Mouse (Mus musculus) embryonic facial prominence, embryonic 13.5 days (tissue): Measurements from ENCODE around the gene Asxl1. TPM values are rescaled to one million over a fixed set of nuclear protein-coding genes. Genes with fewer than 3 reads are reported as not detected.

Source experiments
- ATAC-seq: fragments of 200-750 bp; cut with Nextera tagmentation; 2 replicates; pipeline ENCODE4 v1.8.0; 2017; ENCODE audit warnings: low read depth; ENCODE audit not compliant: insufficient number of reproducible peaks, insufficient read depth, low FRiP score, low TSS enrichment
- H3K27ac ChIP-seq: fragments of 300-500 bp; sonication (generic); 2 replicates; pipeline ENCODE4 v1.5.1; 2015; ENCODE audit warnings: moderate library complexity, mild to moderate bottlenecking, inconsistent platforms
- H3K27me3 ChIP-seq: fragments of 300-500 bp; sonication (generic); 2 replicates; pipeline ENCODE4 v1.6.1; 2015; ENCODE audit warnings: mild to moderate bottlenecking, inconsistent platforms
- H3K36me3 ChIP-seq: fragments of 300-500 bp; sonication (generic); 2 replicates; pipeline ENCODE4 v1.6.1; 2015; ENCODE audit warnings: mild to moderate bottlenecking, inconsistent platforms
- H3K4me1 ChIP-seq: fragments of 300-500 bp; sonication (generic); 2 replicates; pipeline ENCODE4 v1.6.1; 2015; ENCODE audit warnings: inconsistent platforms
- H3K4me2 ChIP-seq: fragments of 300-500 bp; sonication (generic); 2 replicates; pipeline ENCODE4 v1.6.1; 2015; ENCODE audit warnings: moderate library complexity, mild to moderate bottlenecking, inconsistent platforms
- H3K4me3 ChIP-seq: fragments of 300-500 bp; sonication (generic); 2 replicates; pipeline ENCODE4 v1.5.1; 2015; ENCODE audit warnings: mild to moderate bottlenecking, inconsistent platforms
- H3K9ac ChIP-seq: fragments of 300-500 bp; sonication (generic); 2 replicates; pipeline ENCODE4 v1.6.1; 2015; ENCODE audit warnings: mild to moderate bottlenecking, inconsistent platforms
- H3K9me3 ChIP-seq: fragments of 300-500 bp; sonication (generic); 2 replicates; pipeline ENCODE4 v1.6.1; 2016; ENCODE audit warnings: inconsistent platforms
- WGBS: fragments of 180-500 bp; shearing (Covaris S2); methylation state at CpG from one replicate; pipeline ENCODE4 v1.1.7; 2015; ENCODE audit warnings: mixed read lengths; 5-methylcytosine and 5-hydroxymethylcytosine counted together
- polyA plus RNA-seq: library from polyadenylated mRNA; unstranded; fragments of >200 nt; fragmentation: Nextera tagmentation; extraction: Ambion mirVana; gene quantifications from 2 replicates; pipeline ENCODE4 v1.2.1, GENCODE M21; 2015

The Asxl1 gene
- polyA plus RNA-seq, 1 experiment from 2014 or later: 14.5 TPM

GRCm38 (mm10) chr2:153418381-153418780, 72.8 kb downstream of the Asxl1 start:
- ATAC-seq: no peak

GRCm38 (mm10) chr2:153421233-153421632, 75.6 kb downstream of the Asxl1 start:
- Histone ChIP-seq H3K4me1 (peaks cover 32% of the 10 kb centered on the region), H3K27me3 (no peaks in the 10 kb centered on the region), H3K9ac (no peak overlapping the region), H3K9me3 (no peaks in the 10 kb centered on the region), H3K27ac (no peak overlapping the region), H3K4me3 (no peak overlapping the region), H3K4me2 (no peak overlapping the region), H3K36me3 (peaks cover 68% of the 10 kb centered on the region)
- ATAC-seq: no peak

More at GRCm38 (mm10) chr2:153418381-153418780, 72.8 kb downstream of the Asxl1 start:
- H3K27ac ChIP-seq: no peak overlapping the region
- 100% methylated on average over 1 of the region's 1 CpGs for WGBS
- peaks cover 76% of the 10 kb centered on the region for H3K36me3 ChIP-seq
- H3K4me1 ChIP-seq: peaks cover 14% of the 10 kb centered on the region
- H3K9ac ChIP-seq: no peak overlapping the region
- H3K4me3 ChIP-seq: no peak overlapping the region
- H3K9me3 ChIP-seq: no peaks in the 10 kb centered on the region
- no peak overlapping the region for H3K4me2 ChIP-seq
- H3K27me3 ChIP-seq: no peaks in the 10 kb centered on the region

GRCm38 (mm10) chr2:153422051-153422450, 76.4 kb downstream of the Asxl1 start:
- Histone ChIP-seq H3K36me3 (peaks cover 61% of the 10 kb centered on the region), H3K4me1 (peaks cover 35% of the 10 kb centered on the region), H3K4me2 (no peak overlapping the region), H3K4me3 (no peak overlapping the region), H3K9ac (no peak overlapping the region), H3K27ac (no peak overlapping the region), H3K9me3 (no peaks in the 10 kb centered on the region), H3K27me3 (no peaks in the 10 kb centered on the region)
- peak; percentile 17; the same call in 1 of the 2 replicates for ATAC-seq
- WGBS: 39% methylated on average over 5 of the region's 5 CpGs

GRCm38 (mm10) chr2:153423113-153423512, 77.5 kb downstream of the Asxl1 start:
- Histone ChIP-seq H3K9ac (no peak overlapping the region; the same call in 1 of the 2 replicates), H3K4me1 (peaks cover 40% of the 10 kb centered on the region), H3K4me3 (no peak overlapping the region), H3K36me3 (peaks cover 54% of the 10 kb centered on the region), H3K27ac (no peak overlapping the region), H3K4me2 (no peak overlapping the region), H3K27me3 (no peaks in the 10 kb centered on the region), H3K9me3 (no peaks in the 10 kb centered on the region)
- 74% methylated on average over 3 of the region's 3 CpGs for WGBS
- no peak for ATAC-seq

DNA sequence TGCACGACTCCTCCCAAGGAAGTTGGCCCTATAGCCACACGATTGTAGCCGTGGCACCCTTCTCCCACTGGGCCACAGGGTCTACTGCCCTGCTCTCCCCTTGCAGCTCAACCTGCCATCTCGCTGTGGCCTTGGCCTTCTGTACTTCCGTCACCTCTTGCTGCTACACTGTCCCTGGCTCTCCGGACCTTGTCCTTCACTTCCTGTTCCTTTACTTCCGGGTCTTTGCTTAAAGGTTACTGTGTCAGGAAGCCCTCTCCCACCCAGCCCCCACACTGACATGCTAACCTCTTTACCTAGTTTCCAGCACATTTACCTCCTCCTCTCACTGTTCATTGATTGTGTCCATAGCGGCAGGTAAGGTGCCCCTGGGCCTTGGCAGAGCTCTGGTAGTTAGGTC, 78.9 kb downstream of the Asxl1 start:
- Histone ChIP-seq H3K36me3 (peaks cover 54% of the 10 kb centered on the region), H3K4me3 (no peak overlapping the region), H3K4me2 (no peak overlapping the region), H3K27ac (no peak overlapping the region), H3K27me3 (no peaks in the 10 kb centered on the region), H3K9ac (no peak overlapping the region), H3K4me1 (peaks cover 40% of the 10 kb centered on the region), H3K9me3 (no peaks in the 10 kb centered on the region)
- 67% methylated on average over 8 of the region's 8 CpGs for WGBS
- no peak for ATAC-seq

GRCm38 (mm10) chr2:153425124-153425844, 79.7 kb downstream of the Asxl1 start:
- no peak overlapping the region for H3K9ac ChIP-seq
- no peak overlapping the region for H3K4me2 ChIP-seq
- 0 out of 2 replicates have a peak overlapping the region, but pooled peaks have one; percentile 76 for H3K27ac ChIP-seq
- H3K4me1 ChIP-seq: peaks cover 40% of the 10 kb centered on the region
- no peaks in the 10 kb centered on the region for H3K27me3 ChIP-seq
- WGBS: 81% methylated on average over 4 of the region's 4 CpGs
- no peak overlapping the region for H3K4me3 ChIP-seq
- H3K9me3 ChIP-seq: no peaks in the 10 kb centered on the region
- ATAC-seq: no peak
- H3K36me3 ChIP-seq: peaks cover 52% of the 10 kb centered on the region

DNA sequence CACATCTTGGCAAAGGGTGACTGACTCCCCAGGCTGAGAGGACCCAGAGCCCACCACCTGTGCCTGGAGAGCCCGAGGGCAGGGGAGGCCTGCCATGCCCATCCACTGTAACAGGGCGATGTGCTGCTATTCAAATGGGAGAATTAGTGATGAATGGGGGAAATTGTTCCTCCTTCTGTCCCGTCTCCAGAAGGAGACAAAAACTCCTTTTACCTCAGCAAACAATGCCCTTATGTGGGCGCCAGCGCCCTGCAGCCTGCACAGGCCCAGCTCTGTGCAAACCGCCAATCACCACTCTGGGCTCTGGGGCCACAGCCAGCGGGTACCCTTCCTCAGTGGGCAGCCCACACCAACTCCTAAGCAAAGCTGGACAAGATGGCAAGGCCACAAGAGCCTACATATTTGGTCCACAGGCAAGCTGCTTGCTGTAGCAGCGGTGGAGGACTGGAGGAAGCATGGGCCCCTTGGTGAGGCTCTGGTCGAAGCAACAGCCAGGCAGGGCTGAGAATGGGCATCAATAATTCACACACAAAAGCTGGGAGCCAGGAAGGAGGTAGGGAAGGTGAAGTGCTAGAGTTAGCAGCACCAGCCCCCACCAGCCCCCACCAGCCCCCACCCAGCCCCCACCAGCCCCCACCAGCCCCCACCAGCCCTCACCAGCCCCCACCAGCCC, 80.5 kb downstream of the Asxl1 start:
- Histone ChIP-seq H3K27ac (peak overlapping the region; percentile 76), H3K9ac (no peak overlapping the region), H3K4me2 (no peak overlapping the region), H3K4me1 (peaks cover 40% of the 10 kb centered on the region), H3K9me3 (no peaks in the 10 kb centered on the region), H3K4me3 (no peak overlapping the region), H3K36me3 (peaks cover 52% of the 10 kb centered on the region), H3K27me3 (no peaks in the 10 kb centered on the region)
- ATAC-seq: no peak
- WGBS: 49% methylated on average over 9 of the region's 9 CpGs

DNA sequence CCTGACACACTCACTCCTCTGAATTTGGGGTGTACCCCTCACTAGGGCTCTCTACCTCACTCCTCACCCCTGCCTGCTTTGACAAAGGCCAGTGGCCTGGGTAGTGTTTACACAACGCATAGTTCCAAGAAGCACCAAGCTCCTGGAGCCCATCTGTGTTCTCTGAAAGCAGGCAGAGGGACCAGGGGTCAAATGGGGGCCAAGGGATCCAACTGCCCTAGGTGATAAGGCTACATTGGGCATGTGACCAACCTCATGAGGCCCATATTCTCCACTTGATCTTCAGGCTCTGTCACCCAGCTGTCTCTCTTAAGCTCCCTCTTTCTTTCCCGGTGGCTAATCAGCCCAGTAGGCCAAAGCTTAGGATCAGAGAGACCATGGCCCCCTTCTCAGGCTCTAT, 81.3 kb downstream of the Asxl1 start:
- Histone ChIP-seq H3K4me3 (no peak overlapping the region), H3K4me2 (no peak overlapping the region), H3K9me3 (no peaks in the 10 kb centered on the region), H3K27ac (peak overlapping the region; percentile 34; the same call in 1 of the 2 replicates), H3K27me3 (no peaks in the 10 kb centered on the region), H3K9ac (no peak overlapping the region), H3K4me1 (peaks cover 39% of the 10 kb centered on the region), H3K36me3 (peaks cover 60% of the 10 kb centered on the region)
- 15% methylated on average over 2 of the region's 2 CpGs for WGBS
- ATAC-seq: no peak

DNA sequence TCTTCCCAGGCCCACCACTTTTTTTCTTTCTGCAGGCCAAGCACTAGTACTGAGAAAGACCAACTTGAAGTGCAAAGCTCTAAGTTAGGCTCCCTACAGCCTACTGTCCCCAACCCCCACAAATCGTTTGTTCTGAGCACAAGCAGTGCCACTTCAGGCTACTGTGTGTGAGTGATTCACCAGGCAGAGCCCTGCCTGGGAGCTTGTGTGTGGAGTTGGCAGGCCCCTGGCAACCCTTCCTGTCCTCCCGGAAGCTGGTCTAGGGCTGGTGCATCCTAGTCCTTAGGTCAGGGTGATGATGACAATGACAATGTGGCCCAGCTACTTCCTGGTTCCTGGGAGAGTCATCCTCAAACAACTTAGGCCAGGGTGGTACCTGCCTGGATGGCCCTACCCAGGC, 82.9 kb downstream of the Asxl1 start:
- no peak overlapping the region for H3K9ac ChIP-seq
- H3K9me3 ChIP-seq: no peaks in the 10 kb centered on the region
- peaks cover 40% of the 10 kb centered on the region for H3K4me1 ChIP-seq
- 62% methylated on average over 2 of the region's 2 CpGs for WGBS
- H3K4me2 ChIP-seq: no peak overlapping the region
- H3K27ac ChIP-seq: peak overlapping the region; percentile 22; the same call in 1 of the 2 replicates
- H3K27me3 ChIP-seq: no peaks in the 10 kb centered on the region
- peaks cover 75% of the 10 kb centered on the region for H3K36me3 ChIP-seq
- H3K4me3 ChIP-seq: no peak overlapping the region
- no peak for ATAC-seq

DNA sequence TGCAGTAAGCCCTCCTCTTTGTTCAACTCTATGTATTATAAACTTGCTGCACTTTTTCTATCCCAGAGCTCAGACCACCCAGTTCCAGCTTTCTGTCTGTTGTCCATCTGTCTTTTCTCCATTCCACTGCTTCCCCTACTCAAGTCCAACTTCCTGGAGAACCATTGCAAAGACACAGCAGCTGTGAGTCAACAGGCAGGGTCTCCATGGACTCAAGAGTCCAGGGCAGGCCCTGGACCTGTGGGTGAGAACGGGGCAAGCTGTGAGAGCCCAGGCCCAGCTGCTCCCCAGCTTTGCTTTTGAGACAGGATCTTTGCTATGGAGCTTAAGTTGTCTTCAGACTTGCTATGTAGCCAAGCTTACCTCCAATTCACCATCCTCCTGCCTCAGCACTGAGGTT, 84.9 kb downstream of the Asxl1 start:
- Histone ChIP-seq H3K27me3 (no peaks in the 10 kb centered on the region), H3K4me1 (peaks cover 48% of the 10 kb centered on the region), H3K9me3 (no peaks in the 10 kb centered on the region), H3K4me3 (no peak overlapping the region), H3K9ac (no peak overlapping the region), H3K27ac (no peak overlapping the region), H3K4me2 (no peak overlapping the region), H3K36me3 (peaks cover 74% of the 10 kb centered on the region)
- WGBS: 96% methylated on average over 1 of the region's 1 CpGs
- no peak for ATAC-seq

DNA sequence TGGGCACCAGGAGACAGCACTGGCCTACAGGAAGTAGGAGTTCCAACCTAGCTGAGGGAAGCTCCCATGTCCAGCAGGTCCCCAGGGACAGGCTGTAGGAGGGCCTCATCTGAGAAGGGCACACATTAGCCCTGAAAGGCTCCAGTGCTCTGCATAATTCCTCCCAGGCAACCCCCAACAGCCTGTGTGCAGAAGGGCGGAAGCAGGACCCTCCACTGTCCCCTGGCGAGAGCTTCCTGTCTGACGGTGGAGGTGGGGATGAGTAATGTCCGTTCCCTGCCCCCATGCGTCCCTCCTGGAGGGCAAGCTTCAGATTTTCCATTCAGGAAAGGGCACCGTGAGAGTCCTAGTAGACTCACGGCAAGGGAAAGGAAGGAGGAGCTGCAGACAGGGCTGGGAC, 86.9 kb downstream of the Asxl1 start:
- Histone ChIP-seq H3K4me1 (peaks cover 53% of the 10 kb centered on the region), H3K36me3 (peaks cover 75% of the 10 kb centered on the region), H3K9ac (no peak overlapping the region), H3K9me3 (no peaks in the 10 kb centered on the region), H3K27me3 (no peaks in the 10 kb centered on the region), H3K4me2 (no peak overlapping the region), H3K4me3 (no peak overlapping the region), H3K27ac (peak overlapping the region; percentile 40; the same call in 1 of the 2 replicates)
- ATAC-seq: no peak
- 32% methylated on average over 7 of the region's 7 CpGs for WGBS

DNA sequence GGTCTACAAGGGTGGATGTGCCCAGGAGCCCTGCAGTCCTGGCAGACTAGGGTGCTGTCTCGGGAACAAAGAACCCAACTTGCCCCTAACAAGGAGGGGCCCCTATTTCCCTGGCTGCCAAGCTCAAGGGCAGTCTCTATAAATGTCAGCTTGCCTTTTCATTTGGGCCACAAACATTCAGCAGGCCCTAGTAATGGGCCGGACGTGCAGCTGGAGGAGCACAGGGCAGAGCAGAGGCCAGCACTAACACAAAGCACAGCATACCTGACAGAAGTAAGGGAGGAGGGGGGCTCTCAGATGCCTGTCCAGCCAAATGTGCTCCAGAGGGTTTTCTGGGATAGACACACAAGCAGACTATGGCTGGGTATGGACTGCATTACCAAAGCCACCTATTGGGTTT, 88.2 kb downstream of the Asxl1 start:
- Histone ChIP-seq H3K4me1 (peaks cover 64% of the 10 kb centered on the region), H3K4me3 (no peak overlapping the region), H3K9me3 (no peaks in the 10 kb centered on the region), H3K27me3 (no peaks in the 10 kb centered on the region), H3K9ac (no peak overlapping the region), H3K4me2 (no peak overlapping the region), H3K36me3 (peaks cover 64% of the 10 kb centered on the region), H3K27ac (no peak overlapping the region)
- no peak for ATAC-seq
- 67% methylated on average over 3 of the region's 3 CpGs for WGBS
